Mouse (Mus musculus): ENCODE results near the gene Slc7a14. TPM values are rescaled to one million over a fixed set of nuclear protein-coding genes. Genes with fewer than 3 reads are reported as not detected.

The Slc7a14 gene
- polyA plus RNA-seq, 1 experiment from 2014 or later, result 0.11 TPM

DNA sequence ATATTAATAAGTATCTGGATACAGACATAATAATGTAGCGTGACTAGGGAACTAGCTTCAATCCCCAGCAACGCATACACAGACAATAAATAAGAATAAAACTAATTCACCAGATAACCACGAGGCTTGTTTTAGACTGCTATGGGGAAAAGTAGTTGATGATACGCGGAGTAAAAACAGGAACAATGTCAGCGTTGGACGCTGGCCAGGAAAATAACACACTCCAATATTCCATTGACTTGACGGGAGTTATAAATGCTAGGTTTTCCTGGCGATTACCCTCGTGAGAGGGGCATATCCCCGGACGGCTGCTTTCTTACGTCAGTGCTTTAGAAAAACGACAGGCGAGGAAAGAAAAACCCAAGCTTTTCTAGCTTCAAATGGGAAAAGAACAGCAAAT lies 152.4 kb downstream of the Slc7a14 start:
- H3K9me3 ChIP-seq (ENCODE audit: control insufficient read depth, low read length), result no peaks in the 10 kb centered on the region
- H3K4me2 ChIP-seq (ENCODE audit: low read depth, low read length), result no peak overlapping the region
- H3K4me1 ChIP-seq (replicated peaks; ENCODE audit: control insufficient read depth, insufficient read depth, low read length), result no peaks in the 10 kb centered on the region
- no peaks in the 10 kb centered on the region for H3K27me3 ChIP-seq (ENCODE audit: control insufficient read depth, insufficient read depth, low read depth, low read length)
- H3K27ac ChIP-seq (ENCODE audit: low read length), result no peak overlapping the region
- no peak overlapping the region for H3K4me3 ChIP-seq (ENCODE audit: low read length)
- 59% methylated on average over 15 of the region's 15 CpGs for WGBS
- no peak overlapping the region for H3K9ac ChIP-seq (ENCODE audit: low read length)
- no peaks in the 10 kb centered on the region for H3K36me3 ChIP-seq (ENCODE audit: control insufficient read depth, insufficient read depth, low read length)
- ATAC-seq (ENCODE audit: low read depth), result no peak

DNA sequence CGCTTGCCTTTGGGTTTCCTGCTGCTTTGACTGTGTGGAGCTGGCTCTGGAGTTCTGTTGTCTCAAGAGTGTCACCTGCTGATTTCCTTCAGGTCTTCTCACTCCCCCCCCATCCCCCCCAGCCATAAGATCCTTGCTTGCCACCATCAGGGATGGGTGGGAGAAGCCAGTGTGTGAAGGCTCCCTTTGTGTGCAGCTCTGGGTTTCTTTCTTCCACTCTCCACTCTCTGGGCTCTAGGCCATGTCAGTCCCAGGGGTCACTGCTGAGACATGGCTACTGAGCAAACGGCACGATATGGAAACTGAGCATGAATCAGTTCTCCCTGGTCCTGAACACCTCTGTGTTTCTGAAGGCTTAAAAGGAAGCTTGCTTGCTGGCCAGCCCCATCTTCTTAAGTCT lies 154.1 kb downstream of the Slc7a14 start:
- Histone ChIP-seq H3K9ac (ENCODE audit: low read length) (no peak overlapping the region), H3K4me2 (ENCODE audit: low read depth, low read length) (no peak overlapping the region), H3K4me1 (replicated peaks; ENCODE audit: control insufficient read depth, insufficient read depth, low read length) (no peaks in the 10 kb centered on the region), H3K4me3 (ENCODE audit: low read length) (no peak overlapping the region), H3K9me3 (ENCODE audit: control insufficient read depth, low read length) (no peaks in the 10 kb centered on the region), H3K27me3 (ENCODE audit: control insufficient read depth, insufficient read depth, low read depth, low read length) (no peaks in the 10 kb centered on the region), H3K27ac (ENCODE audit: low read length) (no peak overlapping the region), H3K36me3 (ENCODE audit: control insufficient read depth, insufficient read depth, low read length) (no peaks in the 10 kb centered on the region)
- WGBS, result 66% methylated on average over 3 of the region's 3 CpGs
- ATAC-seq (ENCODE audit: low read depth), result no peak

Other genes with a start within 250 kb of the Slc7a14 start
- 20.6 and 22.2 TPM in 2 replicates for gene Skil, start 215.3 kb downstream of the Slc7a14 start, polyA plus RNA-seq (2015; fragmentation: Nextera tagmentation; extraction: Ambion mirVana)
- 5.0 and 5.8 TPM in 2 replicates for gene Cldn11, start 160.5 kb downstream of the Slc7a14 start, polyA plus RNA-seq (2015; fragmentation: Nextera tagmentation; extraction: Ambion mirVana)